Mouse (Mus musculus) spleen, adult 2 months (tissue): ENCODE data around the gene Elovl1. TPM values are rescaled to one million over a fixed set of nuclear protein-coding genes. Genes with fewer than 3 reads are reported as not detected.
A peak's percentile ranks its signal among the peaks of the same experiment; 100 is the strongest.

ENCODE experiments used
- DNase-seq, 2 experiments: peaks; one replicate each; pipeline versions ENCODE4 v3.0.0 to v3.0.0-alpha.2; 2012 to 2021; ENCODE audit warnings: low spot score in 2 of 2, low read depth in 1 of 2
- H3K27ac ChIP-seq: fragments of 200-500 bp; 2 replicates; pipeline ENCODE4 v1.5.1; 2012; ENCODE audit warnings: low read length, inconsistent platforms; ENCODE audit not compliant: insufficient read depth
- H3K27me3 ChIP-seq: fragments of 200-500 bp; 2 replicates; pipeline ENCODE4 v1.6.1; 2012; ENCODE audit warnings: mild to moderate bottlenecking, moderate library complexity, low read length, inconsistent platforms; ENCODE audit not compliant: control insufficient read depth, insufficient read depth
- H3K36me3 ChIP-seq: fragments of 200-500 bp; 2 replicates; pipeline ENCODE4 v1.6.1; 2012; ENCODE audit warnings: mild to moderate bottlenecking, low read length, inconsistent platforms; ENCODE audit not compliant: control insufficient read depth, insufficient read depth
- H3K4me1 ChIP-seq: fragments of 200-500 bp; 2 replicates; pipeline ENCODE4 v1.6.1; 2011; ENCODE audit warnings: inconsistent platforms; ENCODE audit not compliant: control insufficient read depth, insufficient read depth, insufficient read length
- H3K4me3 ChIP-seq: fragments of 200-500 bp; 2 replicates; pipeline ENCODE4 v1.5.1; 2011; ENCODE audit warnings: mild to moderate bottlenecking, inconsistent platforms; ENCODE audit not compliant: insufficient read depth, insufficient read length; ENCODE audit errors: extremely low read depth
- CTCF ChIP-seq: fragments of 200-500 bp; IDR thresholded peaks from 2 replicates; pipeline ENCODE4 v1.5.1; 2011; ENCODE audit warnings: mild to moderate bottlenecking, inconsistent platforms; ENCODE audit not compliant: insufficient read depth, insufficient read length, insufficient replicate concordance; ENCODE audit errors: extremely low read depth
- POLR2A ChIP-seq: fragments of 200-500 bp; IDR thresholded peaks from 2 replicates; pipeline ENCODE4 v1.6.1; 2011; ENCODE audit warnings: low read depth, low read length, inconsistent platforms
- WGBS: fragments of 180-500 bp; shearing (Covaris S2); methylation state at CpG from one replicate; pipeline ENCODE4 v1.1.7; 2018; 5-methylcytosine and 5-hydroxymethylcytosine counted together
- polyA plus RNA-seq: library from polyadenylated mRNA; depleted of rRNA; stranded (reverse); fragments of >200 nt; gene quantifications from 2 replicates; pipeline ENCODE4 v1.2.3, GENCODE M21; 2012

Gene Elovl1
- polyA plus RNA-seq, 1 experiment, result 105 TPM

GRCm38 (mm10) chr4:118415779-118416178 is 12.1 kb upstream of the Elovl1 start:
- 90% methylated on average over 2 of the region's 2 CpGs for WGBS
- no peaks in the 10 kb centered on the region for H3K27me3 ChIP-seq
- no peak for DNase-seq
- TF ChIP-seq CTCF (no peak), POLR2A (no peak)
- peaks cover 46% of the 10 kb centered on the region for H3K36me3 ChIP-seq
- H3K4me1 ChIP-seq, result no peaks in the 10 kb centered on the region
- no peak overlapping the region for H3K27ac ChIP-seq
- no peak overlapping the region for H3K4me3 ChIP-seq

- H3K4me1 ChIP-seq, result no peaks in the 10 kb centered on the region
- H3K27me3 ChIP-seq, result no peaks in the 10 kb centered on the region
- H3K36me3 ChIP-seq, result peaks cover 46% of the 10 kb centered on the region
- DNase-seq, result no peak
- WGBS, result 94% methylated on average over 5 of the region's 5 CpGs
- no peak overlapping the region for H3K27ac ChIP-seq
- TF ChIP-seq CTCF (no peak), POLR2A (no peak)
- H3K4me3 ChIP-seq, result no peak overlapping the region
Measured at GRCm38 (mm10) chr4:118416329-118416728, 11.6 kb upstream of the Elovl1 start.

GRCm38 (mm10) chr4:118417112-118417797 is 10.6 kb upstream of the Elovl1 start:
- peaks cover 46% of the 10 kb centered on the region for H3K36me3 ChIP-seq
- H3K27me3 ChIP-seq, result no peaks in the 10 kb centered on the region
- no peak overlapping the region for H3K27ac ChIP-seq
- DNase-seq, result no peak
- no peaks in the 10 kb centered on the region for H3K4me1 ChIP-seq
- WGBS, result 80% methylated on average over 13 of the region's 13 CpGs
- no peak for TF ChIP-seq CTCF
- no peak for TF ChIP-seq POLR2A
- no peak overlapping the region for H3K4me3 ChIP-seq

- TF ChIP-seq POLR2A (no peak), CTCF (no peak)
- Histone ChIP-seq H3K36me3 (peaks cover 19% of the 10 kb centered on the region), H3K27me3 (no peaks in the 10 kb centered on the region), H3K4me3 (no peak overlapping the region), H3K27ac (no peak overlapping the region), H3K4me1 (no peaks in the 10 kb centered on the region)
- WGBS, result 100% methylated on average over 3 of the region's 3 CpGs
- DNase-seq, result no peak
Measured at GRCm38 (mm10) chr4:118421384-118421783, 6.5 kb upstream of the Elovl1 start.

GRCm38 (mm10) chr4:118424541-118425160 is 3.2 kb upstream of the Elovl1 start:
- DNase-seq, result no peak
- TF ChIP-seq POLR2A, result no peak
- TF ChIP-seq CTCF, result no peak
- H3K4me1 ChIP-seq, result peaks cover 11% of the 10 kb centered on the region
- no peak overlapping the region for H3K27ac ChIP-seq
- peaks cover 7% of the 10 kb centered on the region for H3K36me3 ChIP-seq
- no peaks in the 10 kb centered on the region for H3K27me3 ChIP-seq
- 84% methylated on average over 4 of the region's 4 CpGs for WGBS
- H3K4me3 ChIP-seq, result no peak overlapping the region

GRCm38 (mm10) chr4:118425374-118425773 is 2.5 kb upstream of the Elovl1 start:
- TF ChIP-seq CTCF (no peak), POLR2A (no peak)
- DNase-seq, result no peak
- WGBS, result 95% methylated on average over 1 of the region's 1 CpGs
- H3K27ac ChIP-seq, result no peak overlapping the region
- peaks cover 6% of the 10 kb centered on the region for H3K36me3 ChIP-seq
- H3K27me3 ChIP-seq, result no peaks in the 10 kb centered on the region
- H3K4me1 ChIP-seq, result peaks cover 11% of the 10 kb centered on the region
- no peak overlapping the region for H3K4me3 ChIP-seq

GRCm38 (mm10) chr4:118427415-118427767 is 502 bp upstream of the Elovl1 start:
- Histone ChIP-seq H3K27me3 (no peaks in the 10 kb centered on the region), H3K4me3 (peak overlapping the region; percentile 57), H3K27ac (peak overlapping the region; percentile 71), H3K4me1 (peaks cover 11% of the 10 kb centered on the region), H3K36me3 (peaks cover 14% of the 10 kb centered on the region)
- no peak for DNase-seq
- TF ChIP-seq CTCF (no peak), POLR2A (no peak)
- 10% methylated on average over 5 of the region's 5 CpGs for WGBS
